Mouse (Mus musculus): Measurements from ENCODE around the gene Pced1b. TPM values are rescaled to one million over a fixed set of nuclear protein-coding genes. Genes with fewer than 3 reads are reported as not detected.

Pced1b gene
- total RNA-seq, 2 experiments from 2014 or later, result 30.5 to 31.6 TPM

- no peak for DNase-seq (ENCODE audit: low spot score in 2 of 2)
Measured at GRCm38 (mm10) chr15:97431533-97431932, 184.6 kb downstream of the Pced1b start.

GRCm38 (mm10) chr15:97432221-97432620, 185.3 kb downstream of the Pced1b start:
- DNase-seq (ENCODE audit: low spot score in 2 of 2), result no peak

Other genes with a start within 250 kb of the Pced1b start
- 10 to 100 TPM; 30.2 to 62.8 TPM for gene Slc38a4, start 191.2 kb upstream of the Pced1b start, total RNA-seq (2021)
- gene Amigo2, start 180 bp downstream of the Pced1b start, total RNA-seq (2021), result 10 to 100 TPM; 14.9 to 15.2 TPM

All from adrenal gland, postnatal 4 days (tissue).